Mouse (Mus musculus) myocyte (in vitro differentiated cells): Measurements from ENCODE around the gene Tbccd1. TPM values are rescaled to one million over a fixed set of nuclear protein-coding genes. Genes with fewer than 3 reads are reported as not detected.

Experiments used
- H3K27me3 ChIP-seq: one replicate; pipeline ENCODE4 v1.6.1; 2011; ENCODE audit not compliant: control insufficient read depth, insufficient read depth, insufficient read length
- H3K36me3 ChIP-seq: one replicate; pipeline ENCODE4 v1.6.1; 2011; ENCODE audit not compliant: control insufficient read depth, insufficient read depth
- H3K4me2 ChIP-seq: one replicate; pipeline ENCODE4 v1.6.1; 2011; ENCODE audit warnings: low read depth, control low read depth
- H3K4me3 ChIP-seq: one replicate; pipeline ENCODE4 v1.5.1; 2011; ENCODE audit warnings: mild to moderate bottlenecking, control low read depth, moderate library complexity
- H3K79me2 ChIP-seq: one replicate; pipeline ENCODE4 v1.6.1; 2011; ENCODE audit not compliant: control insufficient read depth, insufficient read depth
- H3ac ChIP-seq: one replicate; pipeline ENCODE4 v1.6.1; 2011; ENCODE audit not compliant: control insufficient read depth, insufficient read length
- CEBPB ChIP-seq: IDR thresholded peaks from 2 replicates; pipeline ENCODE4 v1.6.1; 2011; ENCODE audit warnings: mild to moderate bottlenecking, moderate library complexity; ENCODE audit not compliant: poor library complexity, insufficient read depth, severe bottlenecking
- E2F4 ChIP-seq: IDR thresholded peaks from one replicate; pipeline ENCODE4 v1.6.1; 2011; ENCODE audit warnings: mild to moderate bottlenecking, control low read depth, moderate library complexity; ENCODE audit not compliant: insufficient read depth
- MAX ChIP-seq: IDR thresholded peaks from one replicate; pipeline ENCODE4 v1.6.1; 2011; ENCODE audit warnings: low read depth, mild to moderate bottlenecking, control low read depth
- MYOD1 ChIP-seq, 3 experiments: IDR thresholded peaks; one replicate each; pipeline ENCODE4 v1.6.1; 2011; ENCODE audit warnings: control low read depth in 2 of 3, low read depth in 2 of 3, mild to moderate bottlenecking in 2 of 3, moderate library complexity in 1 of 3; ENCODE audit not compliant: insufficient read length in 2 of 3, control insufficient read depth in 1 of 3
- MYOG ChIP-seq, 3 experiments: IDR thresholded peaks; one replicate each; pipeline ENCODE4 v1.6.1; 2011; ENCODE audit warnings: control low read depth in 2 of 3, low read depth in 2 of 3, mild to moderate bottlenecking in 2 of 3; ENCODE audit not compliant: insufficient read length in 2 of 3, control insufficient read depth in 1 of 3, insufficient read depth in 1 of 3
- POLR2A ChIP-seq: IDR thresholded peaks from one replicate; pipeline ENCODE4 v1.6.1; 2011; ENCODE audit warnings: low read depth, mild to moderate bottlenecking, control low read depth, moderate library complexity; ENCODE audit not compliant: insufficient read length
- POLR2AphosphoS2 ChIP-seq: IDR thresholded peaks from one replicate; pipeline ENCODE4 v1.6.1; 2011; ENCODE audit warnings: low read depth, control low read depth; ENCODE audit not compliant: insufficient read length
- REST ChIP-seq: IDR thresholded peaks from one replicate; pipeline ENCODE4 v1.6.1; 2011; ENCODE audit warnings: mild to moderate bottlenecking, control low read depth, moderate library complexity; ENCODE audit not compliant: insufficient read depth, insufficient read length
- SRF ChIP-seq: IDR thresholded peaks from one replicate; pipeline ENCODE4 v1.6.1; 2011; ENCODE audit warnings: low read depth; ENCODE audit not compliant: control insufficient read depth, insufficient read length
- TCF12 ChIP-seq: IDR thresholded peaks from one replicate; pipeline ENCODE4 v1.6.1; 2011; ENCODE audit warnings: mild to moderate bottlenecking, control low read depth; ENCODE audit not compliant: poor library complexity, insufficient read depth, severe bottlenecking
- TCF3 ChIP-seq: IDR thresholded peaks from one replicate; pipeline ENCODE4 v1.6.1; 2011; ENCODE audit warnings: low read depth, control low read depth; ENCODE audit not compliant: insufficient read length
- USF1 ChIP-seq: IDR thresholded peaks from one replicate; pipeline ENCODE4 v1.6.1; 2011; ENCODE audit warnings: low read depth, mild to moderate bottlenecking, control low read depth, moderate library complexity
- polyA plus RNA-seq: library from polyadenylated mRNA; unstranded; fragments of >200 nt; fragmentation: generic; extraction: Trizol; gene quantifications from one replicate; pipeline ENCODE4 v1.2.1, GENCODE M21; 2012; ENCODE audit warnings: missing spikeins

Gene Tbccd1
- polyA plus RNA-seq, 1 experiment: 9.3 TPM

GRCm38 (mm10) chr16:22894095-22894494, 36.6 kb upstream of the Tbccd1 start:
- no peak overlapping the region for H3K4me3 ChIP-seq
- H3K36me3 ChIP-seq: no peaks in the 10 kb centered on the region
- peaks cover 20% of the 10 kb centered on the region for H3K27me3 ChIP-seq
- H3K4me2 ChIP-seq: no peak overlapping the region
- no peak overlapping the region for H3ac ChIP-seq
- TF ChIP-seq SRF: no peak
- no peak for TF ChIP-seq MAX
- TF ChIP-seq POLR2A: no peak
- no peak for TF ChIP-seq REST
- TF ChIP-seq CEBPB: no peak
- no peak for TF ChIP-seq E2F4
- no peak for TF ChIP-seq TCF12
- no peak for TF ChIP-seq TCF3
- TF ChIP-seq POLR2AphosphoS2: no peak
- TF ChIP-seq MYOG (IDR thresholded peaks at IDR 0.05; ENCODE audit: control insufficient read depth in 1 of 3, insufficient read depth in 1 of 3, insufficient read length in 2 of 3, low read depth in 2 of 3): no peak
- no peak for TF ChIP-seq USF1
- no peak for TF ChIP-seq MYOD1 (IDR thresholded peaks at IDR 0.05; ENCODE audit: control insufficient read depth in 1 of 3, insufficient read length in 2 of 3, low read depth in 2 of 3)
- no peaks in the 10 kb centered on the region for H3K79me2 ChIP-seq

GRCm38 (mm10) chr16:22891733-22892154, 34.3 kb upstream of the Tbccd1 start:
- Histone ChIP-seq H3K4me2 (no peak overlapping the region), H3K36me3 (no peaks in the 10 kb centered on the region), H3K79me2 (no peaks in the 10 kb centered on the region), H3ac (no peak overlapping the region), H3K4me3 (no peak overlapping the region), H3K27me3 (peaks cover 20% of the 10 kb centered on the region)
- TF ChIP-seq MAX (no peak), TCF3 (no peak), POLR2A (no peak), REST (no peak), TCF12 (no peak), CEBPB (no peak), SRF (no peak), USF1 (no peak), MYOD1 (IDR thresholded peaks at IDR 0.05; ENCODE audit: control insufficient read depth in 1 of 3, insufficient read length in 2 of 3, low read depth in 2 of 3) (no peak), E2F4 (no peak), POLR2AphosphoS2 (no peak), MYOG (IDR thresholded peaks at IDR 0.05; ENCODE audit: control insufficient read depth in 1 of 3, insufficient read depth in 1 of 3, insufficient read length in 2 of 3, low read depth in 2 of 3) (no peak)

- Histone ChIP-seq H3K4me3 (no peak within 1 kb of the TSS), H3ac (no peak within 1 kb of the TSS), H3K36me3 (no peaks in the 10 kb centered on the region), H3K27me3 (peaks cover 18% of the 10 kb centered on the region), H3K4me2 (no peak within 1 kb of the TSS), H3K79me2 (no peaks in the 10 kb centered on the region)
- TF ChIP-seq USF1 (no peak), TCF3 (no peak), SRF (no peak)
These were observed 33.4 kb upstream of the Tbccd1 start, which contains the start of gene Ahsg for GRCm38 (mm10) chr16:22890683-22891510. Ahsg (plus strand) TSS chr16:22891277.

- Histone ChIP-seq H3ac (no peak overlapping the region), H3K36me3 (no peaks in the 10 kb centered on the region), H3K4me2 (no peak overlapping the region), H3K79me2 (no peaks in the 10 kb centered on the region), H3K27me3 (peaks cover 15% of the 10 kb centered on the region), H3K4me3 (no peak overlapping the region)
- no peak for TF ChIP-seq E2F4
- TF ChIP-seq CEBPB: no peak
These were observed 32.2 kb upstream of the Tbccd1 start for GRCm38 (mm10) chr16:22889716-22890115.

- TF ChIP-seq TCF12: no peak
- no peak for TF ChIP-seq MYOD1 (IDR thresholded peaks at IDR 0.05; ENCODE audit: control insufficient read depth in 1 of 3, insufficient read length in 2 of 3, low read depth in 2 of 3)
- TF ChIP-seq USF1: no peak
- no peak for TF ChIP-seq MYOG (IDR thresholded peaks at IDR 0.05; ENCODE audit: control insufficient read depth in 1 of 3, insufficient read depth in 1 of 3, insufficient read length in 2 of 3, low read depth in 2 of 3)
- TF ChIP-seq E2F4: no peak
- TF ChIP-seq TCF3: no peak
- TF ChIP-seq POLR2AphosphoS2: no peak
- no peak for TF ChIP-seq SRF
- no peak for TF ChIP-seq CEBPB
- TF ChIP-seq REST: no peak
- TF ChIP-seq POLR2A: no peak
- no peak for TF ChIP-seq MAX
- no peaks in the 10 kb centered on the region for H3K36me3 ChIP-seq
- H3K4me2 ChIP-seq: no peak overlapping the region
- no peaks in the 10 kb centered on the region for H3K79me2 ChIP-seq
- no peak overlapping the region for H3K4me3 ChIP-seq
- peaks cover 15% of the 10 kb centered on the region for H3K27me3 ChIP-seq
- no peak overlapping the region for H3ac ChIP-seq
These were observed 31.4 kb upstream of the Tbccd1 start for GRCm38 (mm10) chr16:22888835-22889234.
